Mouse (Mus musculus): ENCODE results near the gene Pdgfa. TPM values are rescaled to one million over a fixed set of nuclear protein-coding genes. Genes with fewer than 3 reads are reported as not detected.

The Pdgfa gene
- total RNA-seq, 1 experiment from 2014 or later = not detected

DNA sequence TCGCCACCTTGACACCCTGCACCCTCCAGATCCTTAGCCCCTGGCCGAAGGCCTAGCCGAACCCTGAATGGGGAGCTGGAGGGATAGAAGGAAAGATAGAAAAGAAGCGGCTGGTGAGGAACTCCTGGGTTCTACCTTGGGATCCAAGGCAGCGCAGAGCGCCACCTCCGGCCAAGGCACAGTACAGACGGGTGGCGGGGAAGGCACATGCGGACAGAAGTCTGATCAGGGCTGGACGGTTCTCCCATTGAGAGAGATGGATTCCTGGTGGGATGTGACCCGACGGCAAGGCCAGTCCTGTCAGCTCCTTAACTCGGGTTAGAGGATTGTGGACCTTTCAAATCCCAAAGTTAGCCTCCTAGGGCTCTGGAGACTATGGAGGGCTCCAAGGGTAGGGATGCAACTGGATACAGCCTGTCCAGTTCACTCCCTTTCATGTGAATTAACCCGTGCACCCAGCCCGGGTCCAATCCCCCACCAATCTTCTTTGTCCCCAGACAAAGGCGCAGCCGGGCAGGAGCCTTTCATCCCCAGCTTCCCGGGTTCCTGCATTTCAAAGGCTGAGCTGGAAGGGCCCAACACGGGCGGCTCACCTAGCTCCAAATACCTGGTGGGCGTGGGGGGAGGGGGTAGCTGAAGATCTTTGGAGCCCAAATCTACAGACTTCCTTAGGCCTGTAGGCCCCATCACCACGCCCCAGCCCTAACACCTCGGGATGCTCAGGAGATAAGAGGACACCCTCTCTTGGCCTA lies 672 bp downstream of the Pdgfa start:
- ATAC-seq (replicated peaks; ENCODE audit: insufficient number of reproducible peaks, low FRiP score, low TSS enrichment, poor library complexity, severe bottlenecking) = no peak

- no peak for ATAC-seq (replicated peaks; ENCODE audit: insufficient number of reproducible peaks, low FRiP score, low TSS enrichment, poor library complexity, severe bottlenecking)
These were observed 1.4 kb downstream of the Pdgfa start for GRCm38 (mm10) chr5:138995721-138996311.

DNA sequence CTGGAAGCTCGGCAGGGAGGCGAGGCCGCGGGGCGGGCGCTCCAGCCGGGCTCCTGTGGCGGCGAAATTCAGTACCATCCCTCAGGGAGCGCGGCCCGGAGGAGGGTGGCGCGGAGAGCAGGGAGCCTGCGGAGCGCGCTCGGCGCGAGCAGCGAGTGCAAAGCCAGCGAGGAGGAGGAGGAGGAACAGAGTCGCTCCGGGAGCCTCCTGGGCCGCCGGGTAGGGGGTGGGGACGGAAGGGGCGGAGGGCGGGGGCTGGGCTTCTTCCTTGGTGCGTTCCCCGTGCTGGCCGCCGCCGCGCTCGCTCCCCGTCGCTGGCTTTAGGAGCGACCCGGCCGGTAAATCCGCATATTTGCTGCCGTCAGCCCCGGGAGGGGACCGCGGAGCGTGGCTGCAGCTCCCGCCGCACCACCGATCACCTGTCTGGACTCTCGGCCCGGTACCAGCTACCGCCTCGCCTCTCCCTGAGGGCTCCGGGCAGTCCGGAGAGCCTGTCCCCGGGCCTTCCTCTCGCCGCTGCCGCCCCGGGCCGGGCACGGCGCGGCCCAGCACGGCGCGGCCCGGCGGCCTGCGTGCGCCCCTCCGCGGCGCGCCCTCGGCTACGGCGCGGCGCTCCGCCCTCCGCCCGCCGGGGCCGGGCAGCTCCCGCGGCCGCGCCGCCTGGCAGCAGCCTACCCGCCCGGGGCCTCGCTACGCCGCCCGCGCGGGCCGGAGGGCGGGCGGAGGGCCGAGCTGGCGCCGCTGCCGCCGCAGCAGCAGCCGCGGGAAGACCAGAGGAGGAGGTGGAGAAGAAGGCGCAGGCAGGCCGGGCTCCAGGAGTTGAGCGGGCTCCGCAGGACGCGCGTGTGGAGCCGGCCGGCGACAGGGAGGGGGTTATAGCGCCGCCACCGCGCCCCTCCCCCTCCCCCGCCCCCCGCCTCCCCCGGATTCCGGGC lies 2.1 kb downstream of the Pdgfa start:
- no peak for ATAC-seq (replicated peaks; ENCODE audit: insufficient number of reproducible peaks, low FRiP score, low TSS enrichment, poor library complexity, severe bottlenecking)

GRCm38 (mm10) chr5:138994108-138994785 lies 2.9 kb downstream of the Pdgfa start:
- no peak for ATAC-seq (replicated peaks; ENCODE audit: insufficient number of reproducible peaks, low FRiP score, low TSS enrichment, poor library complexity, severe bottlenecking)

- ATAC-seq (replicated peaks; ENCODE audit: insufficient number of reproducible peaks, low FRiP score, low TSS enrichment, poor library complexity, severe bottlenecking) = no peak
These were observed 3.6 kb downstream of the Pdgfa start for GRCm38 (mm10) chr5:138993371-138994107.

- no peak for ATAC-seq (replicated peaks; ENCODE audit: insufficient number of reproducible peaks, low FRiP score, low TSS enrichment, poor library complexity, severe bottlenecking)
These were observed 4.4 kb downstream of the Pdgfa start for GRCm38 (mm10) chr5:138992611-138993370.

- no peak for ATAC-seq (replicated peaks; ENCODE audit: insufficient number of reproducible peaks, low FRiP score, low TSS enrichment, poor library complexity, severe bottlenecking)
These were observed 5.4 kb downstream of the Pdgfa start for GRCm38 (mm10) chr5:138991734-138992133.

- ATAC-seq (replicated peaks; ENCODE audit: insufficient number of reproducible peaks, low FRiP score, low TSS enrichment, poor library complexity, severe bottlenecking) = no peak
These were observed 6.3 kb downstream of the Pdgfa start for GRCm38 (mm10) chr5:138990659-138991380.

DNA sequence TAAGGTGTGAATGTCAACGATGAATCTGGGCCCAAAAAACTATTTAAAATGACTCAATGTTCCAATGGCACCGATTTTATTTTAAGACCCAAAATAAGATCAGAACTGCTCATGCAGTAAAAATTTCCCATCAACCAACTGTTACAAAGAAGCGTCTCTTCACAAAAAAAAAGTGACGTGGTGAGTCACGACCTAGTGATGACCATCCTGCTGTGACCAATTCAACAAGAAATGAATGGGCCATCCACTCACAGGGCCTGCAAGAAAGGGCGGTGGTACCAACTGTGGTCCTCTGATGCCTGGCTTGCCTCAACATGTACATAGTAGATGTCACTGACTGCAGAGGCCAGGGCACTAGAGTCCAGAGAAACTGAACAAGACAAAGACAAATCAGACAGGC lies 7.6 kb downstream of the Pdgfa start:
- no peak for ATAC-seq (replicated peaks; ENCODE audit: insufficient number of reproducible peaks, low FRiP score, low TSS enrichment, poor library complexity, severe bottlenecking)

GRCm38 (mm10) chr5:138988764-138989163 lies 8.4 kb downstream of the Pdgfa start:
- ATAC-seq (replicated peaks; ENCODE audit: insufficient number of reproducible peaks, low FRiP score, low TSS enrichment, poor library complexity, severe bottlenecking) = no peak

DNA sequence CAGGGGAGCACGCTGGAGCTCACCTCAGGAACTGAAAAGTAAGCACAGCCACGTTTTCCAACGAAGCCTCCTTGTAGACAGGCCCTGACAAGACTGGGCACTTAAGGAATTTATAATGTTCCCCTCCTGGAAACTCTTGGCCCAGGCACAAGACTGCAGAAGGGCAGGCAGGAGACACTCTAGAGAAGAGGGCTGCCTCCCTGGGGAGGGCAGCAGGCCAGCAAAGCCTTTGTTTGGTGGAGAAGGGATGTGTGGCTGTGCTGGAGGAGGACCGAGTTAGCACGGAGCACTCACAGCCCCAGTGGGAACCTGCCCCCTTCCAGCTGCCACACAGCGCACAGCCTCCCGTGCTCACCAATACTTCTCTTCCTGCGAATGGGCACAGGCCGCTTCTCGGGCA lies 9.2 kb downstream of the Pdgfa start:
- no peak for ATAC-seq (replicated peaks; ENCODE audit: insufficient number of reproducible peaks, low FRiP score, low TSS enrichment, poor library complexity, severe bottlenecking)

DNA sequence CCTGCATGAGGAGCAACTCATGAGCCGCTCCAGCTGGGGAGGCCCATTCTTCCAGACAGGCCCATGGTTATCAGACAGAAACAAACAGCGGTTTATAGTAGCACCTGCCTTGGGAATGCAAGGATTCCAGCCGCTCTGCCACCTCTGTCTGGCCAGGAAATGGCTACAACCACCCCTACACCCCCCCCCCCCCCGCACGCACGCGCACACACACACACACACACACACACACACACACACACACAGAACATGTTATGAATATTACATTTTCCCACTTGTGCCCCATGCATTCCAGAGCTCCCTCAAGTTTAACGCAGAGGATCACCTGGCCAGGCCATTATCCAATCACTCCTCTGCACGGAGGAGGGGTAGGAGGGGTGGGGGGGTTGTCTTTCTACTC lies 15.2 kb downstream of the Pdgfa start:
- ATAC-seq (replicated peaks; ENCODE audit: insufficient number of reproducible peaks, low FRiP score, low TSS enrichment, poor library complexity, severe bottlenecking) = no peak

DNA sequence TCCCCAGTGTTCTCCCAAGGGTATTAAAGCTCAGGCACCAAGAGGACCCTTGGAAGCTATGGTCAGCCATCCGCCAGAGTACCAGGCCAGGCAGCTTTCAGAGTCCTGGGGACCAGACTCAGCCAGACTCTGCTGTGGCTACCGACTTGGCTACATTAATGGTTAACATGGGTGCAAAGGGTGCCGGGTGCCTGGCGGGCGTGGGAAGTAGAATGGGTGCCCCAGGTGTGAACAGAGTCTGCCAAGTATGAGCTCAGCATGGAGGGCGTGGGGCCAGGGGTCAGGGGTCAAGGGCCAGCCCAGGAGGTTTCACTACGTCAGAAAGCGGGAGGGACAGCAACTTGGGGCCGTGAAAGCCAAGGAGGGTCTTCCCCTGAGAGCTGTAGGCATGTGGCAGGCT lies 16.6 kb downstream of the Pdgfa start:
- no peak for ATAC-seq (replicated peaks; ENCODE audit: insufficient number of reproducible peaks, low FRiP score, low TSS enrichment, poor library complexity, severe bottlenecking)

DNA sequence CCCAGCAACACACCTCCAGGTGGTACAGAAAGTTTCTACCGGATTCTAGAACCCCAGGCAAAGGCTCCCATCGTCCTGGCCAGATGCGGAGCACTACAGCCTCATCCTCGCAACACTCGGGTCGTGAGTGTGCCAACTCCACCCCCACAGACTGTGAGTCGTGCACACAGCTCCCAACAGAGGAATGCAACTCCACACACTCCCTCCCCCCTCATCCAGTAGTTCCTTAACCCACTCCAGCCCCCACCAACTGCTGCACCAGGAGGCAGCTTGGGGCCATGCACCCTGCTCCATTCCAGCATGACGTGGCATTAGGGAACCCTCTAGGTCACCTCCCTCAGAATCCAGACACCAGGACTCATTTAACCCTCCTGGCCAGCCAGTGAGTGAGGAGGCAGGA lies 17.3 kb downstream of the Pdgfa start:
- ATAC-seq (replicated peaks; ENCODE audit: insufficient number of reproducible peaks, low FRiP score, low TSS enrichment, poor library complexity, severe bottlenecking) = no peak

GRCm38 (mm10) chr5:138977759-138978158 lies 19.4 kb downstream of the Pdgfa start:
- ATAC-seq (replicated peaks; ENCODE audit: insufficient number of reproducible peaks, low FRiP score, low TSS enrichment, poor library complexity, severe bottlenecking) = no peak

DNA sequence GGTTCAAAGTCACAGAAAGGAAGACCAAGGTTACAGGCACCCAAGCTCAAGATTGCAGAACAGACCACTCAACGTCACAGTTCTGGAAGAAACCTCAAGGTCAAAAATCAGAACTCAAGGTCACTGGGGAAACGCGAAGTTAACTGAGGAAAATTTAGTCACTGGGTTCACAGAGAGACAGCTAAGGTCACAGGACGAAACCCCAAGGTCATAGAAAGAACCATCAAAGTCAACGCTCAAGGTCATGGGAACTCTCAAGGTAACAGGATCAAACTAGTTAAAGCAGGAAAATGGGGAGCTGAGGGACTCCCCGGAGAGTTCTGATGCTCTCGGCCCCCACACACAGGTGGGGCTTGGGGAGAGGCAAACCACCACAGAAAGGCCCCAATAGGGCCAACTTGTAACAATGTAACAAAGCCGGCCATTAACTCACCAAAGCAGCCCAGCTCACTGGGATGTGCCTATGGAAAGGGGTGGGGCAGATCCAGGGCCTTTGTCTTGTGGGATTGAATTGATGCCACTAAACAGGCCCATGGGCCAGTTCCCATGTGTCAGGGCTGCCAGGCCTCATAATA lies 22.2 kb downstream of the Pdgfa start:
- ATAC-seq (replicated peaks; ENCODE audit: insufficient number of reproducible peaks, low FRiP score, low TSS enrichment, poor library complexity, severe bottlenecking) = no peak

DNA sequence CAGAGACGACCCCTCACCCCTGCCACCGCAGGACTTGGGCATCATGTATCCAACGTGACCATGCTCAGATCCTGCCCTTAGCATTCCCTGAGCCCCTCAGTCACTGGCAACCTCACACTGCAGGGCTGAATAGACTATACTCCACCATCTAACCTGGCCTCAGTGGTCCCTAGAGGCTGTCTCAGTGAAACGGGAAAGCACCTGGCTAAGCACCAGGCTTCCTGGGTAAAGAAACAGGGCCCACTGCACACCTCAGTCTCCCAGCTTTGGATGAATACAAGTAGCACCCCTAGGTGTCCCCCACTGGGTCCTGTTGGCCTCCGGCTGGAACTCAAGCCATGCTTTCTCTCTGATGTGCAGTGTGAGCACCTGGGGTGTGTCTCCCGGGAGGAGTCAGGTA lies 23.7 kb downstream of the Pdgfa start:
- no peak for ATAC-seq (replicated peaks; ENCODE audit: insufficient number of reproducible peaks, low FRiP score, low TSS enrichment, poor library complexity, severe bottlenecking)

All from monocyte, adult 5-6 weeks (primary cell).